Mouse (Mus musculus): ENCODE measurements at regions not wholly inside any gene's neighbourhood (a gene's known extent, or its start where the extent isn't known, plus 50 kb on each side); places are given as distances from the start of the nearest gene placed in this dataset.

DNA sequence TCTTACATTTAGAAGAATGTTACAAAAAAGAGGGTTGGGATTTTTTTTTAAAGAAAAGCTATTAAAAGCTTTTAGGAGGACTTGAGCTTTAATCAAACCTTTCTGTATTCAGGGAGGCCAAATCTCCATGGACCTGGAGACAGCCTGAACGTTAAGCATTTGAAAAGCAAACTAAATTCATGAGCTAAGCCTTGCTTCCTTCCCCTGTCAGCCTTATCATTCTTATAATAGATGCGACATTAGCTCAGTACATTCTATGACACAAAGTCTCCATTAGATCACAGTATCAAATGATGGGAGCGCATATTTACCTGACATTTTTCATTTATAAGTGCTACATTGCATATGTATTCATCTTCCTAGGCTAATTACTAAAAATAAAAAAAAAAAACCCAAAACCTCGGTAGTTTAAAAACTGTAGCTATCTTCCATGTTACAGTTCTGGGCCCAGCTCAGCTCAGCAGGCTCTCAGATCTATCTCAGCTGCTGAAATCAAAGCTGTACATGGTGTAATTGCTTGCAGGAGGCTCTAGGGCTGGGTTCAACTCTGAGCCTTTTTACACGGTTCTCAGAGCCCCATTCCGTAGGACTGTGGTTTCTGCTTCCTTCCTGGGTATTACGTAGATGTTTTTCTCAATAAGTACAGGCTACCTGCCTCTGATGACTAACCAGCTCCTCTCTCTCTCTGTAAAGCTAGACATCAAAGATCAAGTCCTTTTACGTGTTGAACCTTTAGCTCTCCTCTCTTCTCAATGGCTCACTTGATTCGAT, 50.2 kb upstream of the Tmem26 start:
- 81% methylated on average over 9 of the region's 9 CpGs for WGBS
- no peak for DNase-seq (ENCODE audit: extremely low spot score, low spot score)

More for the DNA sequence above, 50.2 kb upstream of the Tmem26 start:
- no peaks in the 10 kb centered on the region for H3K27me3 ChIP-seq (ENCODE audit: poor library complexity, severe bottlenecking)
- no peaks in the 10 kb centered on the region for H3K36me3 ChIP-seq (replicated peaks)
- H3K27ac ChIP-seq: no peak overlapping the region
- H3K9me3 ChIP-seq: no peaks in the 10 kb centered on the region
- no peak overlapping the region for H3K4me3 ChIP-seq
- H3K4me1 ChIP-seq: peaks cover 10% of the 10 kb centered on the region

Data from forebrain, embryonic 10.5 days (tissue).